Mouse (Mus musculus) urinary bladder, postnatal 25 days (tissue): ENCODE measurements around the gene Ddr1.
"Not testable (repeated sequence)": the region's sequence is repeated elsewhere in the genome, so short reads cannot be mapped to it uniquely, and the experiment has no call there.

Experiments used
- DNase-seq: peaks from one replicate; pipeline ENCODE4 v3.0.0; 2022; ENCODE audit warnings: low spot score

Ddr1 gene

GRCm38 (mm10) chr17:35704621-35705464, at the start of gene Ddr1:
Ddr1 (minus strand) TSS chr17:35704621.
- no peak for DNase-seq

DNA sequence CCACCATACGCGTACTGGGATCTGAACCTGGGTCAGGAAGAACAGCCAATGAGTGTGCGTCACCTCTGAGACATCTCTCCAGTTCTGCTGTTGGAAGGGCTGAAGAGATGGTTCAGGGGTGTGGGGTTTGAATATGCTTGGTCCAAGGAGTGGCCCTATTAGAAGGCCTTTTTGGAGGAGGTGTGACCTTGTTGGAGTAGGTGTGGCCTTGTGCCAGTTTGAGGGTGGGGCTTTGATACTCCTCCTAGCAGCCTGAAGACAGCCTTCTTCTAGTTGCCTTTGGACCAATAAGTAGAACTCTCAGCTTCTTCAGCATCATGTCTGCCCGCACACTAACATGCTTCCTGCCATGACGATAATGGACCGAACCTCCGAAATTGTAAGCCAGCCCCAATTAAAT, 49.2 kb upstream of the Ddr1 start:
- no peak for DNase-seq

- no peak for DNase-seq
Measured at GRCm38 (mm10) chr17:35752221-35752811, 47.9 kb upstream of the Ddr1 start.

DNA sequence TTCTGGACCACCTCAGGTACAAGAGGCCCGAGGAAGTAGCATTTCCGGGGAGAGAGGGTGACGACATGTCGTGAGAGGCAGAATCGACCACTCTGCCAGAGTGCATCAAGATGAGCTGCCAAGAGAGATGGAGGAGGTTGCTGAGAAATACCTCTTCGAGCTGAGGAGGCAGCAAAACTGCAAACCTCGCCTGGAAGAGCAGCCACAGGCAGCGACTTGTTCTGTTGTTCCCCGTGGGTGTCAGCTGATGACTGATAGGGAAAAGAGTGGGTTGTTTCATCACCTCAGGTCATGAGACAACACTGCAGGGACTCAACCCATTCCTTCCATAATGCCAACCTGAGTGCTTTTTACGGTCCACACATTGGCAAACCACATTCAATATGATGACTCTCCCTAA, 45.3 kb upstream of the Ddr1 start:
- DNase-seq: no peak

GRCm38 (mm10) chr17:35744361-35744760, 39.9 kb upstream of the Ddr1 start:
- no peak for DNase-seq

- no peak for DNase-seq
Measured at GRCm38 (mm10) chr17:35742948-35743347, 38.5 kb upstream of the Ddr1 start.

- no peak for DNase-seq
Measured at GRCm38 (mm10) chr17:35741589-35742226, 37.3 kb upstream of the Ddr1 start.

- DNase-seq: no peak
Measured at GRCm38 (mm10) chr17:35740276-35740880, 36.0 kb upstream of the Ddr1 start.

DNA sequence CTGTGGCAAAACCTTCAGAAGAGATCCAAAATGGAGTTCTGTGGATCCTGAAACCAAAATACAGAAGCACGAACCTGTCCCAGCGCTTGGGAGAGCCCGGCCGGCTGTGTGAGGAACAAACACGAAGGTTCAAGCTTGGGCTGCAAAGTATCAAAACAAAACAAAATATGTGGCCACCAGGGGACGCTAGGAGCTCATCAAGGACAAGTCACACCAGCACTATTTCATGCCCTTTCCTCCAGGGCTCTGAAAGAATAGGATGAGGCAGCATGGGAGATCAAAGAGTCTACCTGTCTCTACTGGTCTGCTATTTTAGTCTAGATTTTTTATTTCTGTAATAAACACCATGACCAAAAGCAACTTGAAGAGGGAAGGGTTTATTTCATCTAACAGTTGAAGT, 35.3 kb upstream of the Ddr1 start:
- peak; percentile 90 for DNase-seq

GRCm38 (mm10) chr17:35737743-35738142, 33.3 kb upstream of the Ddr1 start:
- peak; percentile 80 for DNase-seq

- peak; percentile 70 for DNase-seq
Measured at GRCm38 (mm10) chr17:35736280-35736960, 32.0 kb upstream of the Ddr1 start.

DNA sequence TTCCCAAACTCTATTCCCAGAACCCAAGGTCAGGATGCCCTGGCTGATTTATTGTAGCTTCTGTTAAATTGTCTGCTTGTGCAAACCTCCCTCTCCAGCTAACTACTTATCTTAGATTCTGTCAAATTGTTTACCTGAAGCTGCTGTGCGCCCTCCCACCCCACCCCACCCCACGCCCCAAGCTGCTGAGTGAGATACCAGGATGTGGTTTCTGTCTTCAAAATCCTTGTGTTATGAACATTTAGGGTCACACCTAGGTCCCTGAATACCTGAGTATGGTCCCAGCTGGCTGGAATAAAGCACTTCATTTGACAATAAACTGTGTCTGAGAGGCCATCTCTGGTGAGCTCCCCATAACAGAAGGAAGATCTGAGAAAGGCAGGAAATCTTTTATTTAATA, 30.1 kb upstream of the Ddr1 start:
- DNase-seq: no peak

DNA sequence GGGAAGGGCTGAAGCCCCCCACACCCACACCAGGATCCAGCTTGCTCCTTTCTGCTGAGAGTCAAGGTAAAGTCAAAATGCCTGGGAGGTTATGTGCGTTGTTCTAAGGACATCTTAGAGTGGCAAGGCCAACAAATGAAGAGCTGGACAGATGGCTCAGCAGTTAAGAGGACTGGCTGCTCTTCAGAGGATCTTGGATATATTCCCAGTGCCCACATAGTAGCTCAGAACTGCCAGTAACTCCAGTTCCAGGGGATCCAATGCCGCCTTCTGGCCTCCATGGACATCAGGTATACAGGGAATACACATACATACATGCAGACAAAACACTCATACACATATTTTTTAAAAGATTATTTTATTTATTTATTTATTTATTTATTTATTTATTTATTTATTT, 29.0 kb upstream of the Ddr1 start:
- DNase-seq: no peak

DNA sequence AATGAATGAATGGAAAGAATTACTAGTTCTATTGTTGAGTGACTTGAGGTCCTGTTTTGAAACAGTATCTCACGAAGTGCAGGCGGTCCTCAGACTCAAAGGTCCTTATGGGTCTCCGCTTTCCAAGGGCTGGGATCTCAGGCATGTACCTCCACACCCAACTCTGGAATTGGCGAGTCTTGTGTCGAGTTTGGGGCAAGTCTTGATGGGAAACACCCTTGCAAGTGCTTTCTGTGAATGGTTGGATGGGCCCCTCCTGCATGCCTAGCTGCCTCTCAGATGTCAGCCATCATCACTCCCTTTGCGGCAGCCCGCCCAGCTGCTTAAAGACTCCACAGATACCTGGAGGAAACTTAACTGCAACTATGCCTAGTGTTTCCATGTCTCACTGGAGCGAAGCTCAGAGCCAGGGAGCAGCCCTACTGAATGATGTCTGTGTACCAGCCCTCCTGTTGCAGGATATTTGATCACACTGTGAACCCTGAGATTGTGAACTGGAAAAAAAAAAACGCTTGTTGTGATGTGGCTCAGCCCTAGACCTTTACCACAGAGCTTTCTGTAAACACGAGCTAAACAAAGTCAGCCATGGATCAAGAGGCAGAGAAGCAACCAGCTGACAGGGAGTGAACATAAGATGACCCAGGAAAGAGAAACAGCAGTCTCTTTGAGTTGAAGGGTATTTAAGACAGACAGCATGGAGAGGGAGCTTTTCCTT, 27.2 kb upstream of the Ddr1 start:
- no peak for DNase-seq

DNA sequence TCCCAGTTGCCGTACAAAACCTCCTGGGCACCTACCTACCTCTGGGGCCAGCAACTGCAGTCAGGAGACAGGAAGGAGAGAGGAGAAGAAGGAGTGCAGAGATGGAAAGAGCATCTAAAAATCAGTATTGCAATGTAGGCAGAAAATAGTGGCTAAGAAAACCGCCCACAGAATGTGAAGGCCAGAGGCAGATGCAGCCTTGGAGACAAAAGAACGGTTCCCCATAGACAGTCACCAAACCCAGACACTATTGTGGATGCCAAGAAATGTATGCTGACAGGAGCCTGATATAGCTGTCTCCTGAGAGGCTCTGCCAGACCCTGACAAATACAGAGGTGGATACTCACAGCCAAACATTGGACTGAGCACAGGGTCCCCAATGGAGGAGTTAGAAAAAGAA, 25.7 kb upstream of the Ddr1 start:
- DNase-seq: not testable (repeated sequence)

DNA sequence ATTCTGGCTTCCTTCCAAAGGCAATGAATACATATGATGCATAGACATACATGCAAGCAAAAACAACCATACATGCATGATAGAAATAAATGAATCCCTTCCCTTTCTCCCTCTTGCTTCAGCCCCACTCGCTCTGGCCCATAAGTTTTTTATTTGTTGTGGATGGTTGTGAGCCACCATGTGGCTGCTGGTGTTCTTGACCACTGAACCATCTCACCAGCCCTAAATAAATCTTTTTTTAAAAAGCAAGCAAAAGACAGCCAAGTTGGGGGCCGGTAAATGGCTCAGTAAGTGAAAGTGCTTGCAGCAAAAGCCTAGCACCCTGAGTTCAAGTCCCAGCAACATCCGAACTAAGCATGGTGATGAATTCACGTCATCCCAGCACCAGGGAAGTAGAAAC, 24.4 kb upstream of the Ddr1 start:
- DNase-seq: no peak

DNA sequence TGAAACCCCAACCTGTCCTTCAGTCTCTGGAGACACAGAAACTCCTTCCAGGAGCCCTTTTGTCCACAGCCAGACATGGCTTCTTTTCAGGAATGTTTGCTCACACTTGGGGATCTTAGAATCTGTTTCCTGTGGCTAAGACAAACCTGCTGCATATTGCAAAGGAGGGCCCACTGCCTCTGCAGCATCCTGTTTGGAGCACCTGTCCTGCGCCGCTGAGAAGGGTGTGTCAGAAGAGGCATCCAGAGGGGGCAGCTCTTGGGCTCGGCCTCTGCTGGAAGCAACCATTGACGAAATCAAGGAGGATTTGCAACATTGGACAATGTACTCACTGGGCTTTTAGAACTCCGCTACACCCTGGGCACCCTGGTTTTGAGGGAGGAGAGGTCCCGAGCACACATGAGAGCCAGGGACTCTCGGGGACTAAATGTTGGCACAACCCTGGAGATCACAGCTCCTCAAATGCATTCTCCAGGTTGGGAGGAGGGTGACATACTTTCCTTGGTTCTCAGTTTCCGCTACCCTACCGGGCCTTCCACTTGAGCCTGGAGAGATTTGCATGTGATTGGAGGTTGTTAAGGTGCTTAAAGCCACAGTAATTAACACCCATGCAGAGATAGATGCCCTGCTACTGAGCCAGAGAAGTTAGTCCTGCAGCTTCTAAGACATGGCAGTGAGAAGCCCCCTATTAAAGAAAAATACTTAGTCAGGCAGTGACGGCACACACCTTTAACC, 23.2 kb upstream of the Ddr1 start:
- no peak for DNase-seq

- DNase-seq: no peak
Measured at GRCm38 (mm10) chr17:35727028-35727427, 22.6 kb upstream of the Ddr1 start.

DNA sequence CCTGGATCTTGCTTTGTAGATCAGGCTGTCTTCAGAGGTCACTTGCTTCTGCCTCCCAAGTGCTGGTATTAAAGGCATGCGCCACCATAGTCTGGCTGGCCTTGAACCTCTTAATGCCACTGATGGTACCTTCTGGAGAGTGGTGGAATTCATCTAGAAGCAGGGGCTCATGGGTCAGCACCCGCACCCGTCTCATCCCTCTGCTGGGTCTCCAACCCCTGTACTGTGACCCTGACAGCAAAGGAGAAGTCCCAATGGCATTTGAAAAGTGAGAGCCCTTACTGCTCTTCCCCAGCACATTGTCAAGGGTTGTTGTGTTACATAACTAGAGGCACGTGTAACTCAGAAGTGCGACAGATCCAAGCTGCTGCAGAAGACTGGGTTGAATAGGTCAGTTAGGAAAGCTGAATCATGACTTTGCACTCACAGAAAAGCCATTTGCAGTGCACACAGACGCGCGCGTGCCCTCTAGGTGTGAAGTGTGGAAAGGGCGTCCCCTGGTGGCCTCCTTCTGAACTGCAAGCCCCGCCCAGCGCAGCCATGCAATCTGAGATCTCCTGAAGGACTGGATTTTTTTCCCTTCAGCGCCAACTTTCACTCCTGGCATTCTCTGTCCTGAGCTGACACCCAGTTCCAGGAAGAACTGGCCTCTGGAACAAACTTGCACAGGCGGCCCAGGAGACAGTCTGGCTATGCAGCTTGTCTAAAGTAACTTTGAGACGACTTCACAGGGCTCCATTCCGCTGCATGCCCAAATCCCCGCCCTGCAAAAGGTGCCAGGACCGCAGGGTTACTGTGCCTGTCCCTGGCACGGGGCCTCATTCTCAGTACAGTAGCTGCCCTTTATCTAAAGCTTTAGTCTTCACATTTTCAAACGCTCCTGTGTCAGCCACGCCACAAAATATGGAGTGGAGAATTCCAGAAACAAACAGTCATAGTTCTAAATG, 21.1 kb upstream of the Ddr1 start:
- peak; percentile 96 for DNase-seq

- no peak for DNase-seq
Measured at GRCm38 (mm10) chr17:35721676-35722075, 17.3 kb upstream of the Ddr1 start.
